Mouse (Mus musculus): Measurements from ENCODE around the gene Prph2.

- no peak for TF ChIP-seq CTCF (IDR thresholded peaks at IDR 0.05)
- TF ChIP-seq POLR2A (IDR thresholded peaks at IDR 0.05; ENCODE audit: insufficient read depth, low read depth, low read length) = no peak
- TF ChIP-seq EP300 (IDR thresholded peaks at IDR 0.05; ENCODE audit: insufficient read depth, low read depth, low read length) = no peak
Observed at GRCm38 (mm10) chr17:46926192-46926591, 15.9 kb downstream of the Prph2 start.

Measured in heart, adult 2 months (tissue).